Mouse (Mus musculus) stomach, embryonic 15.5 days (tissue): ENCODE measurements around the gene Aldh1a7. TPM values are rescaled to one million over a fixed set of nuclear protein-coding genes. Genes with fewer than 3 reads are reported as not detected.

Experiments used
- ATAC-seq: fragments of 200-750 bp; cut with Nextera tagmentation; 2 replicates; pipeline ENCODE4 v1.8.0; 2017; ENCODE audit warnings: low read depth, moderate number of reproducible peaks, moderate TSS enrichment; ENCODE audit not compliant: insufficient read depth, low FRiP score
- H3K27ac ChIP-seq: fragments of 300-500 bp; sonication (generic); 2 replicates; pipeline ENCODE4 v1.5.1; 2015; ENCODE audit warnings: mild to moderate bottlenecking, inconsistent platforms
- H3K27me3 ChIP-seq: fragments of 300-500 bp; sonication (generic); replicated peaks from 2 replicates; pipeline ENCODE4 v1.6.1; 2015; ENCODE audit warnings: inconsistent platforms
- H3K36me3 ChIP-seq: fragments of 300-500 bp; sonication (generic); 2 replicates; pipeline ENCODE4 v1.6.1; 2015; ENCODE audit warnings: inconsistent platforms
- H3K4me1 ChIP-seq: fragments of 300-500 bp; sonication (generic); 2 replicates; pipeline ENCODE4 v1.6.1; 2015; ENCODE audit warnings: inconsistent platforms
- H3K4me2 ChIP-seq: fragments of 300-500 bp; sonication (generic); 2 replicates; pipeline ENCODE4 v1.6.1; 2015; ENCODE audit warnings: mild to moderate bottlenecking, inconsistent platforms
- H3K4me3 ChIP-seq: fragments of 300-500 bp; sonication (generic); replicated peaks from 2 replicates; pipeline ENCODE4 v1.5.1; 2015; ENCODE audit warnings: inconsistent platforms
- H3K9ac ChIP-seq: fragments of 300-500 bp; sonication (generic); 2 replicates; pipeline ENCODE4 v1.6.1; 2015; ENCODE audit warnings: inconsistent platforms
- H3K9me3 ChIP-seq: fragments of 300-500 bp; sonication (generic); 2 replicates; pipeline ENCODE4 v1.6.1; 2016; ENCODE audit warnings: inconsistent platforms
- WGBS: fragments of 180-500 bp; shearing (Covaris S2); methylation state at CpG from one replicate; pipeline ENCODE4 v1.1.7; 2015; 5-methylcytosine and 5-hydroxymethylcytosine counted together
- polyA plus RNA-seq: library from polyadenylated mRNA; unstranded; fragments of >200 nt; fragmentation: Nextera tagmentation; extraction: Ambion mirVana; gene quantifications from 2 replicates; pipeline ENCODE4 v1.2.1, GENCODE M21; 2015

Gene Aldh1a7
- 41.3 and 53.1 TPM in 2 replicates for polyA plus RNA-seq

DNA sequence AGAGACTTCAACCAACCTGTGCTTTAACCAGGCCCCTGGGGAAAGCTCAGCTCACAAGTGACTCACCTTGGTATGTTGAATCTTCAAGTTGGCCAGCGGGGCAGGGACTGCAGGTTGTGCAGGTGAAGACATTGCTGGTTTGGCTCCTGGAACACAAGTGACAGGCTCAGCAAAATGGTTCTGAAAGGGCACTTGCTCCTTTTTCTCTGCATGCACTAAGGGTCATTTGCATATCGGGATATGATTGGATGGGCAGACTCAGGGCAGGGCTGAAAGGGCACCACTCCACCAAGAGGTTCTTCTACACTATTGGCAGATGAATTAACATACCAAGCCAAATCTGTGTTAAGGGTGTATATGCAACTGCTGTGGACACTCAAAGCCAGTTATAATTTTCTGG, at the start of gene Aldh1a7:
Gene Aldh1a7, minus strand, starts transcription at position 182 of the 400 bp plus-strand sequence.
- Histone ChIP-seq H3K4me3 (no peak within 1 kb of the TSS; the same call in 1 of the 2 replicates), H3K9ac (no peak within 1 kb of the TSS), H3K27ac (0 out of 2 replicates have a peak within 1 kb of the TSS, but pooled peaks have one; percentile 26), H3K4me2 (no peak within 1 kb of the TSS), H3K27me3 (no peaks in the 10 kb centered on the region), H3K36me3 (no peaks in the 10 kb centered on the region), H3K4me1 (no peaks in the 10 kb centered on the region), H3K9me3 (no peaks in the 10 kb centered on the region)
- 53% methylated on average over 2 of the region's 2 CpGs for WGBS
- ATAC-seq, result peak; percentile 79

GRCm38 (mm10) chr19:20775681-20776080, 48.3 kb upstream of the Aldh1a7 start:
- WGBS, result 69% methylated on average over 2 of the region's 2 CpGs
- no peak overlapping the region for H3K27ac ChIP-seq
- no peak overlapping the region for H3K4me2 ChIP-seq
- no peaks in the 10 kb centered on the region for H3K27me3 ChIP-seq
- H3K4me3 ChIP-seq, result no peak overlapping the region
- no peaks in the 10 kb centered on the region for H3K9me3 ChIP-seq
- H3K4me1 ChIP-seq, result no peaks in the 10 kb centered on the region
- H3K36me3 ChIP-seq, result no peaks in the 10 kb centered on the region
- no peak overlapping the region for H3K9ac ChIP-seq
- no peak for ATAC-seq

DNA sequence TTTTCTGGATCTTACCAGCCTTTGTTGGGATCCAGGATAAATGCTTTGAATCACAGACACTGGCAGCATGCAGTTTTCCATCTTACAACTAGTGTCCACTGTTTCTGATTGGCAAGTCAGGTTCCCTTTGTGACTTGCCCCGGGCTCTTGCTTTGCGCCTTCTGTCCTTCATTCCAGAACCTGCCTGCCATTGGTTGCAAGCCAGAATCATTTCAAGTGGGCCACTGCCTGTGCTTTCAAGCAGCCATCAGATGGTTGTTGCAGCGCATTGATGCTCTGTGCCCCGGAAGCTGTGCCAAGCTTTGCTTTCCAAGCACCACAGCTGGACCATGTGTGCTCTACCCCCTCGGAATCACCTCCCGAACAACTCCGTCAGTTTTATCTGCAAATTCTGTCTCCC, 46.6 kb upstream of the Aldh1a7 start:
- Histone ChIP-seq H3K27ac (no peak overlapping the region), H3K9ac (no peak overlapping the region), H3K4me2 (no peak overlapping the region), H3K27me3 (no peaks in the 10 kb centered on the region), H3K4me1 (no peaks in the 10 kb centered on the region), H3K4me3 (no peak overlapping the region), H3K36me3 (no peaks in the 10 kb centered on the region), H3K9me3 (no peaks in the 10 kb centered on the region)
- ATAC-seq, result no peak
- WGBS, result 88% methylated on average over 7 of the region's 7 CpGs

- Histone ChIP-seq H3K9ac (no peak overlapping the region), H3K36me3 (no peaks in the 10 kb centered on the region), H3K9me3 (no peaks in the 10 kb centered on the region), H3K4me1 (no peaks in the 10 kb centered on the region), H3K4me2 (no peak overlapping the region), H3K4me3 (no peak overlapping the region), H3K27me3 (no peaks in the 10 kb centered on the region), H3K27ac (no peak overlapping the region)
- WGBS, result 13% methylated on average over 1 of the region's 1 CpGs
- ATAC-seq, result no peak
Measured at GRCm38 (mm10) chr19:20764214-20764613, 36.9 kb upstream of the Aldh1a7 start.

DNA sequence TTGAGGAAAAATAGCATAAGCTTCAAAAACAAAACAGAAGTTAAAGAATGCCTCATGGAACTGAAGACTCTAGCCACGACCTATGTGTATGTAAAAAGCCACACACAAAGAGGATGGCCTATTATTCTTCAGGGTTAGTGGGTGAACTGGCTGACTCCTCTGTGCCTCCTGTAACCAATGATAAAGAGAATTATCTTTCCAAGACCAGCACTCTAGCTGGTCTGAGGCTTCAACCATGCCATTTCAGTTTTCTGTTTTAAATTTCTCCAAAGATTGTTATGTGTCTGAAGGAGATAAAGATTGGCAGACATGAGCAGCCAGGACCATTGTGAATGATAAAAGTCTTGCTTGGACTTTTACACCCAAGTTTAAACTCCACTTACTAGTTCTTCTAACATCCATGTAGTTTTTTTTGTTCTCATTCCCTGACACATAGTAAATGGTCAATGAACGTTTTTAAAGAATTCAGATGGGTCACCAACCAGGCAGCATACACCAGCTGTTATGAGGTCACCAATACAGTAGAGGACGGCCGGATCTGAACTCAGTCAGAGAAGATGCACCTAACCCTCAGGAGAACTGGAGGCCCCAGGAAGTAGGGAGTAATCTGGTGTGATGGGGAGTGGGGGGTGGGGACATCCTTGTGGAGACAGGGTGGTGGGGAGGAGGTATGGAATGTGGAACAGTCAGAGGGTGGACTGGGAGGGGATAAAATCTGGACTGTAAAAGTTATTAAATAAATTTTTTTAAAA, 34.5 kb upstream of the Aldh1a7 start:
- H3K4me2 ChIP-seq, result no peak overlapping the region
- WGBS, result 57% methylated on average over 4 of the region's 4 CpGs
- H3K9me3 ChIP-seq, result no peaks in the 10 kb centered on the region
- H3K4me1 ChIP-seq, result no peaks in the 10 kb centered on the region
- H3K36me3 ChIP-seq, result no peaks in the 10 kb centered on the region
- H3K27me3 ChIP-seq, result no peaks in the 10 kb centered on the region
- H3K27ac ChIP-seq, result no peak overlapping the region
- H3K9ac ChIP-seq, result no peak overlapping the region
- ATAC-seq, result no peak; the same call in 1 of the 2 replicates
- H3K4me3 ChIP-seq, result no peak overlapping the region

DNA sequence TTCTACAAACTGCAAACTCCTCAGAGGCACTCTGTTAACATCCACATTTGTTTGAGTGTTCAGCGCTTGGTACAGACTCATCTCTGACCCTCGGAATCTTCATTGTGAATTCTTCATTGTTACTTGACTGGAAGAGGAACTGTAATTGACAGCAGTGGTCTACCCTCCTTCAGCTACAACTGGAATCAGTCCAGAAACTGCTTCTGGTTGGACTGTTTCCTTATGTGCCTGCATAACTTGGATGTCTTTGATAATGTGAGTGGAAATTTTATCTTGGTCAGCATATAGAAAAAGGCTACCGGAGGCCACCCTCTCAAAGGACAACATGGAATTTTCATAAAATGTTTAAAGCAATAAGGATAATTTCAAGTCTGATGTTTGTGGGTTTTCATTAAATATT, 33.8 kb upstream of the Aldh1a7 start:
- no peaks in the 10 kb centered on the region for H3K9me3 ChIP-seq
- no peak overlapping the region for H3K27ac ChIP-seq
- H3K4me2 ChIP-seq, result no peak overlapping the region
- no peaks in the 10 kb centered on the region for H3K4me1 ChIP-seq
- H3K27me3 ChIP-seq, result no peaks in the 10 kb centered on the region
- H3K4me3 ChIP-seq, result no peak overlapping the region
- no peak for ATAC-seq
- no peak overlapping the region for H3K9ac ChIP-seq
- WGBS, result 56% methylated on average over 3 of the region's 3 CpGs
- no peaks in the 10 kb centered on the region for H3K36me3 ChIP-seq

- no peak overlapping the region for H3K4me2 ChIP-seq
- 67% methylated on average over 1 of the region's 1 CpGs for WGBS
- H3K9ac ChIP-seq, result no peak overlapping the region
- H3K27me3 ChIP-seq, result no peaks in the 10 kb centered on the region
- no peaks in the 10 kb centered on the region for H3K9me3 ChIP-seq
- no peaks in the 10 kb centered on the region for H3K4me1 ChIP-seq
- H3K4me3 ChIP-seq, result no peak overlapping the region
- ATAC-seq, result no peak
- no peak overlapping the region for H3K27ac ChIP-seq
- no peaks in the 10 kb centered on the region for H3K36me3 ChIP-seq
Measured at GRCm38 (mm10) chr19:20744630-20745029, 17.3 kb upstream of the Aldh1a7 start.

DNA sequence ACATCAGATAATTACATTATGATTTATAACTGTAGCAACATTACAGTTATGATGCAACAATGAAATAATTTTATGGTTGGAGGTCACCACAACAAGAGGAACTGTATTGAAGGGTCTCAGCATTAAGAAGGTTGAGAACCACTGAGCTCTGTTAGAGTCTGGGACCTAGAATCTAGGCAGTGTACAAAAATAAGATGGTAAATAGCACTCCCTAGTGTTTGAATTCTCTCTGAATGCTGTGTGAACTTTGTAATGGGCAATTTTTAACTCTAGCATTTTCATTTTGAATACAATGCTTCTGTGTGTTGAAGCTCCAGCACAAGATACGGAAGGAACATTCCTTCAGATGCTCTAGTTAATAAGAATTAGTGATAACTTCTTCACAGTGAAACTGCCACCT, 916 bp upstream of the Aldh1a7 start:
- H3K27ac ChIP-seq, result no peak overlapping the region
- no peaks in the 10 kb centered on the region for H3K27me3 ChIP-seq
- no peak overlapping the region for H3K4me2 ChIP-seq
- WGBS, result 83% methylated on average over 1 of the region's 1 CpGs
- H3K36me3 ChIP-seq, result no peaks in the 10 kb centered on the region
- H3K4me3 ChIP-seq, result no peak overlapping the region
- no peak overlapping the region for H3K9ac ChIP-seq
- no peaks in the 10 kb centered on the region for H3K9me3 ChIP-seq
- no peaks in the 10 kb centered on the region for H3K4me1 ChIP-seq
- ATAC-seq, result no peak

DNA sequence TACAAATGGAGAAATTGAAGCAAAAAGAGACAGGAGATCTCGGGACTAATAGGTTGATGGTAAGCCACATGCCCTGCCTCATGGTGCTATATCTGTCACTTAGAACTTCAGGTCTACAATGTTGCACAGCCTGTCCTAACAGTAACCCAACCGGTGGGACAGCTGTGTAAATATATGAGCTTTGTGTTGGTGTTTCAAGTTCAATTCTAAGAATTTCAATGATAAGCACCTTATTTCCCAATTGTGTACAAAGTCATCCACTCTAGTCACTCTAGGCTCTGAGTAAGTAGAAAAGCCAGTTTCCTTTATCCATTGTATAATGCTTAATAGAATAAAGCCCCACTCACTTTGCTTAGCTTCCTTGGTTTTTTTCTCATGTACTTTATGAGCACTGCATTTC, 4.4 kb downstream of the Aldh1a7 start:
- Histone ChIP-seq H3K27ac (peak overlapping the region; percentile 61; the same call in 1 of the 2 replicates), H3K4me3 (no peak overlapping the region), H3K36me3 (no peaks in the 10 kb centered on the region), H3K4me1 (no peaks in the 10 kb centered on the region), H3K4me2 (no peak overlapping the region), H3K9me3 (no peaks in the 10 kb centered on the region), H3K9ac (no peak overlapping the region), H3K27me3 (no peaks in the 10 kb centered on the region)
- ATAC-seq, result peak; percentile 90
- 56% methylated on average over 2 of the region's 2 CpGs for WGBS

GRCm38 (mm10) chr19:20720298-20720697, 7.1 kb downstream of the Aldh1a7 start:
- Histone ChIP-seq H3K27me3 (no peaks in the 10 kb centered on the region), H3K36me3 (no peaks in the 10 kb centered on the region), H3K4me3 (no peak overlapping the region), H3K4me2 (no peak overlapping the region), H3K9me3 (no peaks in the 10 kb centered on the region), H3K4me1 (no peaks in the 10 kb centered on the region), H3K27ac (no peak overlapping the region), H3K9ac (no peak overlapping the region)
- no peak for ATAC-seq
- 81% methylated on average over 2 of the region's 2 CpGs for WGBS

GRCm38 (mm10) chr19:20715617-20716016, 11.7 kb downstream of the Aldh1a7 start:
- 88% methylated on average over 3 of the region's 3 CpGs for WGBS
- Histone ChIP-seq H3K4me3 (no peak overlapping the region), H3K27ac (no peak overlapping the region), H3K9ac (no peak overlapping the region), H3K9me3 (no peaks in the 10 kb centered on the region), H3K36me3 (no peaks in the 10 kb centered on the region), H3K27me3 (no peaks in the 10 kb centered on the region), H3K4me2 (no peak overlapping the region), H3K4me1 (no peaks in the 10 kb centered on the region)
- ATAC-seq, result no peak

DNA sequence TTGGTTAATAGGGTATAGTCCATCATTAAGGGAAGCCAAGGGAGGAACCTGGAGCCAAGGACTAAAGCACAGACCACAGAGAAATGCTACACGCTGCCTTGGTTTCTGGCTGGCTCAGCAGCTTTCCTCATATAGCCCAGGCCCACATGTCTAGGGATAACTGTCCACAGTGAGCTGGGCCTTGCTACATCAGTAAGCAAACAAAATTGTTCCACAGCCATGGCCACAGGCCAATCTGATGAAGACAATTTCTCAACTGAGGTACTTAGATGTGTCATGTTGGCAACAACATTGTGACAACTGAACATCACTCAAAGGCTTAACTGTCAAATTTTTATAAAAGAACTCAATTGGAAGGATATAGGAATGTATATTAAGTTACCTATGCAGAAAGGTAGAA, 12.3 kb downstream of the Aldh1a7 start:
- Histone ChIP-seq H3K27ac (no peak overlapping the region), H3K36me3 (no peaks in the 10 kb centered on the region), H3K9me3 (no peaks in the 10 kb centered on the region), H3K4me2 (no peak overlapping the region), H3K4me3 (no peak overlapping the region), H3K27me3 (no peaks in the 10 kb centered on the region), H3K9ac (no peak overlapping the region), H3K4me1 (no peaks in the 10 kb centered on the region)
- ATAC-seq, result no peak
- 68% methylated on average over 1 of the region's 1 CpGs for WGBS

DNA sequence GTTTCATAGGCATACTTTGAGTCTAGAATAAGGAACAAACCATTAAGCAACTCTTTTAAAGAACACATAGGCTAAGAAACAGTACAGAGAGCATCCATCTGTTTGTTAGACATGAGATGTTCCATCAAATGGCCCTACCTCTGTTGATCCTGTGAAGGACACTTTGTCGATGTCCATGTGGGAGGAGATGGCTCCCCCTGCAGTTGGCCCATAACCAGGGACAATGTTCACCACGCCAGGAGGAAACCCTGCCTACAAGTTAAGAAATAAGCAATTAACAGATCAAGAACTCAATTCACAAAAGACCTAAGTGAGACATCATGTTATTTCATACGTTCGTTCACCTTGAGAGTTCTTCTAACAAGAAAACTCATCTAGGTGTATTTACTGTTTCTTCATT, 12.8 kb downstream of the Aldh1a7 start:
- Histone ChIP-seq H3K4me1 (no peaks in the 10 kb centered on the region), H3K27ac (no peak overlapping the region), H3K9ac (no peak overlapping the region), H3K36me3 (no peaks in the 10 kb centered on the region), H3K4me3 (no peak overlapping the region), H3K9me3 (no peaks in the 10 kb centered on the region), H3K4me2 (no peak overlapping the region), H3K27me3 (no peaks in the 10 kb centered on the region)
- no peak for ATAC-seq
- 85% methylated on average over 4 of the region's 4 CpGs for WGBS
